Mouse (Mus musculus): ENCODE data around the gene Homer1. TPM values are rescaled to one million over a fixed set of nuclear protein-coding genes. Genes with fewer than 3 reads are reported as not detected.

Gene Homer1
- polyA plus RNA-seq, 1 experiment from 2014 or later = 7.9 TPM

- Histone ChIP-seq H3K4me1 (no peaks in the 10 kb centered on the region), H3K27me3 (ENCODE audit: poor library complexity, severe bottlenecking) (no peaks in the 10 kb centered on the region), H3K27ac (no peak overlapping the region), H3K9me3 (no peaks in the 10 kb centered on the region), H3K36me3 (replicated peaks) (peaks cover 20% of the 10 kb centered on the region), H3K4me3 (no peak overlapping the region)
- WGBS = 89% methylated on average over 3 of the region's 3 CpGs
- DNase-seq (ENCODE audit: extremely low spot score, low spot score) = no peak
Measured at GRCm38 (mm10) chr13:93345854-93346253, 46.4 kb downstream of the Homer1 start.

GRCm38 (mm10) chr13:93352030-93352429 is 52.6 kb downstream of the Homer1 start:
- WGBS = 73% methylated on average over 2 of the region's 2 CpGs
- H3K4me3 ChIP-seq = no peak overlapping the region
- no peak for DNase-seq (ENCODE audit: extremely low spot score, low spot score)

GRCm38 (mm10) chr13:93354420-93355278 is 55.2 kb downstream of the Homer1 start:
- H3K4me3 ChIP-seq = no peak overlapping the region
- no peaks in the 10 kb centered on the region for H3K4me1 ChIP-seq
- no peaks in the 10 kb centered on the region for H3K9me3 ChIP-seq
- no peak overlapping the region for H3K27ac ChIP-seq
- H3K36me3 ChIP-seq (replicated peaks) = peaks cover 17% of the 10 kb centered on the region
- WGBS = 78% methylated on average over 7 of the region's 7 CpGs
- DNase-seq (ENCODE audit: extremely low spot score, low spot score) = no peak
- H3K27me3 ChIP-seq (ENCODE audit: poor library complexity, severe bottlenecking) = no peaks in the 10 kb centered on the region

More at GRCm38 (mm10) chr13:93352030-93352429, 52.6 kb downstream of the Homer1 start:
- Histone ChIP-seq H3K36me3 (replicated peaks) (peaks cover 23% of the 10 kb centered on the region), H3K4me1 (no peaks in the 10 kb centered on the region), H3K9me3 (no peaks in the 10 kb centered on the region), H3K27ac (no peak overlapping the region), H3K27me3 (ENCODE audit: poor library complexity, severe bottlenecking) (no peaks in the 10 kb centered on the region)

- peaks cover 15% of the 10 kb centered on the region for H3K36me3 ChIP-seq (replicated peaks)
- no peaks in the 10 kb centered on the region for H3K27me3 ChIP-seq (ENCODE audit: poor library complexity, severe bottlenecking)
- no peak overlapping the region for H3K27ac ChIP-seq
- no peak overlapping the region for H3K4me3 ChIP-seq
- no peaks in the 10 kb centered on the region for H3K4me1 ChIP-seq
- 88% methylated on average over 6 of the region's 6 CpGs for WGBS
- no peak for DNase-seq (ENCODE audit: extremely low spot score, low spot score)
- no peaks in the 10 kb centered on the region for H3K9me3 ChIP-seq
Measured at GRCm38 (mm10) chr13:93355279-93355587, 55.8 kb downstream of the Homer1 start.

GRCm38 (mm10) chr13:93358522-93358921 is 59.1 kb downstream of the Homer1 start:
- H3K36me3 ChIP-seq (replicated peaks) = peaks cover 9% of the 10 kb centered on the region; the same call in 1 of the 2 replicates
- no peaks in the 10 kb centered on the region for H3K9me3 ChIP-seq
- no peak overlapping the region for H3K27ac ChIP-seq
- H3K4me1 ChIP-seq = no peaks in the 10 kb centered on the region
- WGBS = 97% methylated on average over 1 of the region's 1 CpGs
- no peaks in the 10 kb centered on the region for H3K27me3 ChIP-seq (ENCODE audit: poor library complexity, severe bottlenecking)
- DNase-seq (ENCODE audit: extremely low spot score, low spot score) = no peak
- no peak overlapping the region for H3K4me3 ChIP-seq

GRCm38 (mm10) chr13:93367555-93367954 is 68.1 kb downstream of the Homer1 start:
- Histone ChIP-seq H3K4me3 (no peak overlapping the region), H3K27me3 (ENCODE audit: poor library complexity, severe bottlenecking) (no peaks in the 10 kb centered on the region), H3K4me1 (no peaks in the 10 kb centered on the region), H3K9me3 (no peaks in the 10 kb centered on the region), H3K27ac (no peak overlapping the region), H3K36me3 (replicated peaks) (peaks cover 12% of the 10 kb centered on the region)
- DNase-seq (ENCODE audit: extremely low spot score, low spot score) = no peak
- WGBS = 89% methylated on average over 5 of the region's 5 CpGs

- H3K27me3 ChIP-seq (ENCODE audit: poor library complexity, severe bottlenecking) = no peaks in the 10 kb centered on the region
- no peak for DNase-seq (ENCODE audit: extremely low spot score, low spot score)
- H3K4me1 ChIP-seq = no peaks in the 10 kb centered on the region
- H3K27ac ChIP-seq = no peak overlapping the region
- no peaks in the 10 kb centered on the region for H3K9me3 ChIP-seq
- WGBS = 91% methylated on average over 7 of the region's 7 CpGs
- peaks cover 13% of the 10 kb centered on the region; the same call in 1 of the 2 replicates for H3K36me3 ChIP-seq (replicated peaks)
- H3K4me3 ChIP-seq = no peak overlapping the region
Measured at GRCm38 (mm10) chr13:93368812-93369584, 69.6 kb downstream of the Homer1 start.

- WGBS = 87% methylated on average over 5 of the region's 5 CpGs
- DNase-seq (ENCODE audit: extremely low spot score, low spot score) = no peak
- peaks cover 13% of the 10 kb centered on the region for H3K36me3 ChIP-seq (replicated peaks)
Measured at GRCm38 (mm10) chr13:93374457-93374856, 75.0 kb downstream of the Homer1 start.

GRCm38 (mm10) chr13:93378493-93378892 is 79.1 kb downstream of the Homer1 start:
- H3K9me3 ChIP-seq = no peaks in the 10 kb centered on the region; the same call in 1 of the 2 replicates
- H3K4me3 ChIP-seq = no peak overlapping the region
- WGBS = 89% methylated on average over 1 of the region's 1 CpGs
- H3K4me1 ChIP-seq = no peaks in the 10 kb centered on the region
- DNase-seq (ENCODE audit: extremely low spot score, low spot score) = no peak
- no peaks in the 10 kb centered on the region for H3K27me3 ChIP-seq (ENCODE audit: poor library complexity, severe bottlenecking)
- peaks cover 10% of the 10 kb centered on the region for H3K36me3 ChIP-seq (replicated peaks)
- no peak overlapping the region for H3K27ac ChIP-seq

More at GRCm38 (mm10) chr13:93374457-93374856, 75.0 kb downstream of the Homer1 start:
- H3K27ac ChIP-seq = no peak overlapping the region
- no peaks in the 10 kb centered on the region for H3K27me3 ChIP-seq (ENCODE audit: poor library complexity, severe bottlenecking)
- H3K4me3 ChIP-seq = no peak overlapping the region
- no peaks in the 10 kb centered on the region; the same call in 1 of the 2 replicates for H3K9me3 ChIP-seq
- no peaks in the 10 kb centered on the region for H3K4me1 ChIP-seq

- Histone ChIP-seq H3K27me3 (ENCODE audit: poor library complexity, severe bottlenecking) (no peaks in the 10 kb centered on the region), H3K4me3 (no peak overlapping the region), H3K9me3 (no peaks in the 10 kb centered on the region), H3K27ac (no peak overlapping the region), H3K36me3 (replicated peaks) (no peaks in the 10 kb centered on the region), H3K4me1 (0 out of 2 replicates have a peak, but pooled peaks cover 3% of the 10 kb centered on the region)
- WGBS = 92% methylated on average over 8 of the region's 8 CpGs
- DNase-seq (ENCODE audit: extremely low spot score, low spot score) = no peak
Measured at GRCm38 (mm10) chr13:93380399-93381063, 81.1 kb downstream of the Homer1 start.

GRCm38 (mm10) chr13:93381301-93381700 is 81.9 kb downstream of the Homer1 start:
- Histone ChIP-seq H3K27me3 (ENCODE audit: poor library complexity, severe bottlenecking) (no peaks in the 10 kb centered on the region), H3K9me3 (no peaks in the 10 kb centered on the region), H3K4me3 (no peak overlapping the region), H3K27ac (no peak overlapping the region), H3K4me1 (0 out of 2 replicates have a peak, but pooled peaks cover 3% of the 10 kb centered on the region), H3K36me3 (replicated peaks) (no peaks in the 10 kb centered on the region)
- WGBS = 88% methylated on average over 1 of the region's 1 CpGs
- DNase-seq (ENCODE audit: extremely low spot score, low spot score) = no peak

GRCm38 (mm10) chr13:93383092-93383491 is 83.7 kb downstream of the Homer1 start:
- 0 out of 2 replicates have a peak, but pooled peaks cover 3% of the 10 kb centered on the region for H3K4me1 ChIP-seq
- H3K9me3 ChIP-seq = no peaks in the 10 kb centered on the region
- no peak overlapping the region for H3K4me3 ChIP-seq
- H3K27ac ChIP-seq = no peak overlapping the region
- DNase-seq (ENCODE audit: extremely low spot score, low spot score) = no peak
- no peaks in the 10 kb centered on the region for H3K27me3 ChIP-seq (ENCODE audit: poor library complexity, severe bottlenecking)
- no peaks in the 10 kb centered on the region for H3K36me3 ChIP-seq (replicated peaks)
- WGBS = 86% methylated on average over 5 of the region's 5 CpGs

All from forebrain, embryonic 10.5 days (tissue).